Mouse (Mus musculus) embryonic facial prominence, embryonic 11.5 days (tissue): ENCODE results near the gene Bmp2k. TPM values are rescaled to one million over a fixed set of nuclear protein-coding genes. Genes with fewer than 3 reads are reported as not detected.

ENCODE experiments used
- ATAC-seq: fragments of 200-750 bp; cut with Nextera tagmentation; replicated peaks from 2 replicates; pipeline ENCODE4 v1.8.0; 2017; ENCODE audit warnings: low read depth; ENCODE audit not compliant: insufficient number of reproducible peaks, low FRiP score, low TSS enrichment
- DNase-seq: peaks from one replicate; pipeline ENCODE4 v3.0.0-alpha.2; 2015; ENCODE audit warnings: low spot score
- H3K27ac ChIP-seq: fragments of 300-500 bp; sonication (generic); replicated peaks from 2 replicates; pipeline ENCODE4 v1.5.1; 2014; ENCODE audit warnings: mild to moderate bottlenecking, low read depth, low read length, control low read depth
- H3K27me3 ChIP-seq: fragments of 300-500 bp; sonication (generic); 2 replicates; pipeline ENCODE4 v1.6.1; 2014; ENCODE audit warnings: mild to moderate bottlenecking, low read length, moderate library complexity, mixed read lengths; ENCODE audit not compliant: control insufficient read depth, insufficient read depth
- H3K36me3 ChIP-seq: fragments of 300-500 bp; sonication (generic); replicated peaks from 2 replicates; pipeline ENCODE4 v1.6.1; 2014; ENCODE audit warnings: low read depth, mild to moderate bottlenecking, low read length, moderate library complexity, mixed read lengths; ENCODE audit not compliant: control insufficient read depth, insufficient read depth
- H3K4me1 ChIP-seq: fragments of 300-500 bp; sonication (generic); 2 replicates; pipeline ENCODE4 v1.6.1; 2014; ENCODE audit warnings: low read length, mixed read lengths; ENCODE audit not compliant: control insufficient read depth, insufficient read depth
- H3K4me2 ChIP-seq: fragments of 300-500 bp; sonication (generic); 2 replicates; pipeline ENCODE4 v1.6.1; 2014; ENCODE audit warnings: low read depth, mild to moderate bottlenecking, control low read depth, low read length, moderate library complexity
- H3K4me3 ChIP-seq: fragments of 300-500 bp; sonication (generic); 2 replicates; pipeline ENCODE4 v1.5.1; 2014; ENCODE audit warnings: low read depth, low read length, control low read depth
- H3K9ac ChIP-seq: fragments of 300-500 bp; sonication (generic); replicated peaks from 2 replicates; pipeline ENCODE4 v1.6.1; 2014; ENCODE audit warnings: mild to moderate bottlenecking, control low read depth, low read length
- H3K9me3 ChIP-seq: fragments of 300-500 bp; sonication (generic); replicated peaks from 2 replicates; pipeline ENCODE4 v1.6.1; 2016; ENCODE audit warnings: mild to moderate bottlenecking, low read length, inconsistent platforms, mixed read lengths; ENCODE audit not compliant: control insufficient read depth
- WGBS: fragments of 180-500 bp; shearing (Covaris S2); extraction: QIAGEN DNeasy Blood & Tissue Kit; methylation state at CpG from one replicate; pipeline ENCODE4 v1.1.7; 2014; 5-methylcytosine and 5-hydroxymethylcytosine counted together
- polyA plus RNA-seq: library from polyadenylated mRNA; unstranded; fragments of >200 nt; fragmentation: Nextera tagmentation; extraction: Ambion mirVana; gene quantifications from 2 replicates; pipeline ENCODE4 v1.2.1, GENCODE M21; 2014

The Bmp2k gene
- polyA plus RNA-seq, 1 experiment from 2014 or later, result 11.1 TPM

- Histone ChIP-seq H3K36me3 (no peaks in the 10 kb centered on the region), H3K4me1 (peaks cover 4% of the 10 kb centered on the region; the same call in 1 of the 2 replicates), H3K4me2 (no peak overlapping the region), H3K9ac (no peak overlapping the region), H3K9me3 (no peaks in the 10 kb centered on the region), H3K4me3 (no peak overlapping the region), H3K27me3 (no peaks in the 10 kb centered on the region), H3K27ac (no peak overlapping the region)
- WGBS, result 88% methylated on average over 5 of the region's 5 CpGs
- DNase-seq (no peak), ATAC-seq (no peak)
Measured at GRCm38 (mm10) chr5:96992651-96993050, 4.8 kb upstream of the Bmp2k start.

GRCm38 (mm10) chr5:96993057-96993456, 4.4 kb upstream of the Bmp2k start:
- WGBS, result 59% methylated on average over 8 of the region's 8 CpGs
- Histone ChIP-seq H3K9me3 (no peaks in the 10 kb centered on the region), H3K27me3 (no peaks in the 10 kb centered on the region), H3K4me3 (no peak overlapping the region), H3K4me2 (no peak overlapping the region), H3K9ac (no peak overlapping the region), H3K4me1 (peaks cover 4% of the 10 kb centered on the region; the same call in 1 of the 2 replicates), H3K27ac (no peak overlapping the region), H3K36me3 (no peaks in the 10 kb centered on the region)
- DNase-seq (no peak), ATAC-seq (no peak)

GRCm38 (mm10) chr5:96995791-96996190, 1.7 kb upstream of the Bmp2k start:
- DNase-seq (no peak), ATAC-seq (no peak)
- peaks cover 4% of the 10 kb centered on the region; the same call in 1 of the 2 replicates for H3K4me1 ChIP-seq
- no peak overlapping the region for H3K9ac ChIP-seq
- no peak overlapping the region for H3K4me3 ChIP-seq
- no peaks in the 10 kb centered on the region for H3K27me3 ChIP-seq
- H3K4me2 ChIP-seq, result no peak overlapping the region
- H3K27ac ChIP-seq, result no peak overlapping the region
- no peaks in the 10 kb centered on the region for H3K36me3 ChIP-seq
- H3K9me3 ChIP-seq, result no peaks in the 10 kb centered on the region
- WGBS, result 60% methylated on average over 5 of the region's 5 CpGs

- peak overlapping the region; percentile 60 for H3K27ac ChIP-seq
- H3K27me3 ChIP-seq, result no peaks in the 10 kb centered on the region
- H3K9ac ChIP-seq, result peak overlapping the region; percentile 78
- peak overlapping the region; percentile 78 for H3K4me3 ChIP-seq
- H3K36me3 ChIP-seq, result no peaks in the 10 kb centered on the region
- DNase-seq, result no peak
- peak overlapping the region; percentile 89 for H3K4me2 ChIP-seq
- ATAC-seq, result no peak
- no peaks in the 10 kb centered on the region for H3K9me3 ChIP-seq
- peaks cover 4% of the 10 kb centered on the region; the same call in 1 of the 2 replicates for H3K4me1 ChIP-seq
- 17% methylated on average over 39 of the region's 39 CpGs for WGBS
Measured at GRCm38 (mm10) chr5:96996401-96997309, 834 bp upstream of the Bmp2k start.

- ATAC-seq, result peak; percentile 29
- Histone ChIP-seq H3K36me3 (no peaks in the 10 kb centered on the region), H3K4me2 (peak overlapping the region; percentile 89), H3K9ac (peak overlapping the region; percentile 78), H3K9me3 (no peaks in the 10 kb centered on the region), H3K4me1 (peaks cover 4% of the 10 kb centered on the region; the same call in 1 of the 2 replicates), H3K27me3 (no peaks in the 10 kb centered on the region), H3K4me3 (peak overlapping the region; percentile 78), H3K27ac (peak overlapping the region; percentile 60)
- under 1% methylated on average over 53 of the region's 75 CpGs for WGBS
- DNase-seq, result no peak
Measured at GRCm38 (mm10) chr5:96997802-96998565, 495 bp downstream of the Bmp2k start.

- H3K36me3 ChIP-seq, result no peaks in the 10 kb centered on the region
- no peak for ATAC-seq
- no peak for DNase-seq
- peaks cover 4% of the 10 kb centered on the region; the same call in 1 of the 2 replicates for H3K4me1 ChIP-seq
- H3K27ac ChIP-seq, result no peak overlapping the region
- H3K4me3 ChIP-seq, result peak overlapping the region; percentile 78
- no peaks in the 10 kb centered on the region for H3K27me3 ChIP-seq
- peak overlapping the region; percentile 78 for H3K9ac ChIP-seq
- peak overlapping the region; percentile 89 for H3K4me2 ChIP-seq
- WGBS, result 18% methylated on average over 6 of the region's 6 CpGs
- no peaks in the 10 kb centered on the region for H3K9me3 ChIP-seq
Measured at GRCm38 (mm10) chr5:96998566-96998907, 1.0 kb downstream of the Bmp2k start.

- 92% methylated on average over 7 of the region's 7 CpGs for WGBS
- Histone ChIP-seq H3K36me3 (no peaks in the 10 kb centered on the region), H3K27me3 (no peaks in the 10 kb centered on the region), H3K27ac (no peak overlapping the region), H3K4me2 (no peak overlapping the region), H3K4me3 (no peak overlapping the region), H3K9me3 (no peaks in the 10 kb centered on the region), H3K9ac (no peak overlapping the region), H3K4me1 (peaks cover 4% of the 10 kb centered on the region; the same call in 1 of the 2 replicates)
- ATAC-seq (no peak), DNase-seq (no peak)
Measured at GRCm38 (mm10) chr5:96999601-97000000, 2.1 kb downstream of the Bmp2k start.

- ATAC-seq, result no peak
- DNase-seq, result no peak
- Histone ChIP-seq H3K4me2 (no peak overlapping the region), H3K36me3 (no peaks in the 10 kb centered on the region), H3K9me3 (no peaks in the 10 kb centered on the region), H3K9ac (no peak overlapping the region), H3K27me3 (no peaks in the 10 kb centered on the region), H3K4me3 (no peak overlapping the region), H3K4me1 (peaks cover 4% of the 10 kb centered on the region; the same call in 1 of the 2 replicates), H3K27ac (no peak overlapping the region)
- 92% methylated on average over 5 of the region's 5 CpGs for WGBS
Measured at GRCm38 (mm10) chr5:97000524-97000923, 3.0 kb downstream of the Bmp2k start.
